33 mouse cellular contexts compared by ENCODE assay signal in the genomic region with DNA sequence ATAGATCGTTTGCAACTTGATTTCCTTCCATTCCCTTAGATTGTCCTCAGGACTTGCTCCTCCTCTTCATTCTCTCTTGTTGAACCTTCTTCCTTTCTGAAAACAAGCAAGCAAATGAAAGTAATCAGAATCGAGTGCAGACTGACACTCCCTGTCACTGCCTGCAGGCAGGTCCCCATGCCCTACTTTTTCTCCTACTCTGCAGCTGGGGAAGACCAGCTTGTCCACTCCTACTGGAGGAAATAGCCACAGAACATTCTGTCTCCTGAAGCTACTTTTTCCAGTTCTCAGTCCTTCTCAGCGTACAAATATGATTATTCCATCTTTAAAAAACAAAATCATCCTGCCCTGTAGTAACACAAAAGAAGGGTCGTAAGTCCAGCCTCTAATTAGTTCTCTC. TPM values are rescaled to one million over a fixed set of nuclear protein-coding genes. Genes with fewer than 3 reads are reported as not detected.
A peak's percentile ranks its signal among the peaks of the same experiment; 100 is the strongest.
DNase-seq lines count a peak whose midpoint lies in the region; ATAC-seq lines count a peak whose summit lies in the region.
"Had no signal": no experiment of that assay in that cellular context is flagged by ENCODE, and none has a peak within 500 bp of the region (broad histone marks: within the 10 kb centered on the region; RNA-seq: fewer than 3 reads in every experiment).

No protein-coding gene starts in this region.

- no peaks in the 10 kb centered on the region for H3K9me3 ChIP-seq in limb, embryonic 11.5 days (ENCODE audit: control insufficient read depth, low read length)
- no peaks in the 10 kb centered on the region for H3K9me3 ChIP-seq in limb, embryonic 10.5 days (replicated peaks)
- H3K9me3 ChIP-seq: embryonic facial prominence, embryonic 15.5 days; forebrain, embryonic 10.5 days; forebrain, embryonic 12.5 days; G1E had no signal

- WGBS in limb, embryonic 11.5 days = 82% methylated on average over 4 of the region's 4 CpGs
- WGBS in limb, embryonic 10.5 days = 92% methylated on average over 4 of the region's 4 CpGs

- H3K27me3 ChIP-seq in limb, embryonic 11.5 days (ENCODE audit: control insufficient read depth, insufficient read depth, low read length) = no peaks in the 10 kb centered on the region
- H3K27me3 ChIP-seq in limb, embryonic 10.5 days (ENCODE audit: low read depth, poor library complexity, severe bottlenecking) = no peaks in the 10 kb centered on the region
- H3K27me3 ChIP-seq: CH12.LX; embryonic facial prominence, embryonic 13.5 days; embryonic facial prominence, embryonic 15.5 days; forebrain, embryonic 12.5 days; Patski had no signal

- no peak overlapping the region for H3K9ac ChIP-seq in limb, embryonic 11.5 days (ENCODE audit: low read length)
- H3K9ac ChIP-seq: embryonic facial prominence, embryonic 13.5 days; embryonic facial prominence, embryonic 15.5 days; forebrain, embryonic 12.5 days had no signal

- DNase-seq in frontal cortex, postnatal 25 days (ENCODE audit: low spot score in 2 of 2) = no peak
- peak; percentile 10 for DNase-seq in heart, adult 8-10 months (ENCODE audit: low spot score)
- DNase-seq in heart, adult 9 months (ENCODE audit: low spot score in 2 of 2) = no peak
- peak; percentile 3 for DNase-seq in limb, embryonic 11.5 days (ENCODE audit: low spot score)
- no peak for DNase-seq in limb, embryonic 10.5 days (ENCODE audit: low spot score)
- DNase-seq in adipocyte (ENCODE audit: low spot score) = peak; percentile 49
- DNase-seq in cerebellum, postnatal 14 days = no peak
- DNase-seq: adrenal gland, adult 2 months; adrenal gland, postnatal 10 days; adrenal gland, postnatal 25 days; B cell, adult 2 months; cerebellum, adult 11-12 months; cerebellum, adult 2 months; cerebellum, adult 9-10 months; cerebellum, postnatal 10 days; cerebellum, postnatal 36 days; embryo, embryonic 11 days had no signal

- H3K4me2 ChIP-seq in limb, embryonic 11.5 days (ENCODE audit: low read depth, severe bottlenecking) = no peak overlapping the region
- H3K4me2 ChIP-seq: embryonic facial prominence, embryonic 13.5 days; embryonic facial prominence, embryonic 15.5 days; forebrain, embryonic 12.5 days had no signal

- H3K36me3 ChIP-seq in limb, embryonic 11.5 days (ENCODE audit: control insufficient read depth, insufficient read depth, low read length) = no peaks in the 10 kb centered on the region
- H3K36me3 ChIP-seq in limb, embryonic 10.5 days = peaks cover 40% of the 10 kb centered on the region

- no peak overlapping the region for H3K27ac ChIP-seq in limb, embryonic 11.5 days (replicated peaks; ENCODE audit: low read depth, low read length)
- no peak overlapping the region for H3K27ac ChIP-seq in limb, embryonic 10.5 days
- H3K27ac ChIP-seq: embryonic facial prominence, embryonic 13.5 days; embryonic facial prominence, embryonic 15.5 days; forebrain, embryonic 10.5 days; forebrain, embryonic 12.5 days had no signal

- H3K4me3 ChIP-seq in limb, embryonic 11.5 days (ENCODE audit: low read depth, low read length) = no peak overlapping the region
- no peak overlapping the region for H3K4me3 ChIP-seq in limb, embryonic 10.5 days
- H3K4me3 ChIP-seq: embryonic facial prominence, embryonic 13.5 days; embryonic facial prominence, embryonic 15.5 days; erythroblast, embryonic 14.5 days; forebrain, embryonic 10.5 days; forebrain, embryonic 12.5 days had no signal

- H3K4me1 ChIP-seq in limb, embryonic 11.5 days (ENCODE audit: control insufficient read depth, insufficient read depth, low read length) = no peaks in the 10 kb centered on the region
- no peaks in the 10 kb centered on the region for H3K4me1 ChIP-seq in limb, embryonic 10.5 days
- H3K4me1 ChIP-seq: embryonic facial prominence, embryonic 13.5 days; embryonic facial prominence, embryonic 15.5 days; forebrain, embryonic 12.5 days had no signal

- peak; percentile 88 for ATAC-seq in frontal cortex, adult (ENCODE audit: low TSS enrichment)
- no peak for ATAC-seq in limb, embryonic 11.5 days (ENCODE audit: insufficient number of reproducible peaks, low FRiP score, low TSS enrichment, low read depth)
- ATAC-seq: activated CD4-positive, CD25-positive, alpha-beta regulatory T cell, adult 4 months; CD4-positive, CD25-positive, alpha-beta regulatory T cell, adult 4 months; forebrain, embryonic 14.5 days; forebrain, embryonic 16.5 days; Patski had no signal

RNA-seq across cellular contexts. Expression of gene Nipsnap3b, which starts 12.7 kb away (rescaled TPM):
- total RNA-seq in heart, adult 8-10 months (2022) = 1 to 10 TPM; 5.3 to 7.8 (median 6.5) TPM
- 55.4 and 58.6 TPM in 2 replicates for polyA plus RNA-seq in limb, embryonic 11.5 days (2014; fragmentation: Nextera tagmentation; extraction: Ambion mirVana)
- 59.1 and 62.4 TPM in 2 replicates for polyA plus RNA-seq in limb, embryonic 10.5 days (2016; fragmentation: Nextera tagmentation; extraction: Ambion mirVana)

RNA-seq across cellular contexts. Expression of gene Nipsnap3a, which starts 35.3 kb away (rescaled TPM):
- not detected for total RNA-seq in heart, adult 8-10 months (2022)
- not detected in 2 replicates for polyA plus RNA-seq in limb, embryonic 11.5 days (2014; fragmentation: Nextera tagmentation; extraction: Ambion mirVana)
- polyA plus RNA-seq in limb, embryonic 10.5 days (2016; fragmentation: Nextera tagmentation; extraction: Ambion mirVana) = not detected in 2 replicates
- total RNA-seq: adrenal gland, adult 2 months; adrenal gland, postnatal 10 days; adrenal gland, postnatal 25 days; adrenal gland, postnatal 4 days; CH12.LX; common myeloid progenitor, adult 5-6 weeks; G1E had no signal
- polyA plus RNA-seq: activated CD4-positive, CD25-positive, alpha-beta regulatory T cell, adult 4 months; adrenal gland, adult 2 months; cerebellum, adult 2 months; embryonic facial prominence, embryonic 11.5 days; embryonic facial prominence, embryonic 13.5 days; embryonic facial prominence, embryonic 15.5 days; erythroblast, embryonic 14.5 days; forebrain, embryonic 10.5 days; forebrain, embryonic 12.5 days; forebrain, embryonic 14.5 days; forebrain, embryonic 16.5 days; G1E; Patski had no signal

Comparison
In these comparisons a context has a peak if more than half of its experiments do, and no peak if none do; other contexts are left out.
1. DNase-seq: peak in heart, adult 8-10 months (single experiment), limb, embryonic 11.5 days (single experiment) and adipocyte (single experiment); none in frontal cortex, postnatal 25 days (0 of 2), heart, adult 9 months (0 of 2), limb, embryonic 10.5 days (single experiment) and cerebellum, postnatal 14 days (0 of 2).